Mouse (Mus musculus): Measurements from ENCODE around the gene Hal. TPM values are rescaled to one million over a fixed set of nuclear protein-coding genes. Genes with fewer than 3 reads are reported as not detected.
A peak's percentile ranks its signal among the peaks of the same experiment; 100 is the strongest.

Gene Hal
- polyA plus RNA-seq, 1 experiment from 2014 or later = not detected

DNA sequence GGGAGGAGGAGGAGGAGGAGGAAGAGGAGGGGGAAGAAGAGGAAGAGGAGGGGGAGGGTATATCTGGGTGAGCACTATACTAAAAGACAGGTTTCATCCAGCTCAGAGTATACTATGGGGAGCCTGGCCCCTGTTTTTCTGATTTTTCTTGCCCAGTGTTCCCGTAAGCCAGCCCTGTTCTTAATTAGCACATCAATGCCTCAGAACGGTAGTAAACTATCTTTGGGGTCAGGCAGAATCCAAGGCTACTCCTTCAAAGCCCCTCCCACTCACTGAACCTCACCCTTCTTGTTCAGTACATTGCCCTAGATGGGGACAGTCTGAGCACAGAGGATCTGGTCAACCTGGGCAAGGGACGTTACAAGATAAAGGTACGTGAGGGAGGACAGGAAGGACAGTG, 1.9 kb downstream of the Hal start:
- no peak for DNase-seq (ENCODE audit: low spot score)
- Histone ChIP-seq H3K36me3 (replicated peaks; ENCODE audit: control insufficient read depth, insufficient read depth, low read depth, low read length) (no peaks in the 10 kb centered on the region), H3K9me3 (replicated peaks; ENCODE audit: control insufficient read depth, low read length) (no peaks in the 10 kb centered on the region), H3K4me2 (ENCODE audit: low read depth, low read length) (no peak overlapping the region), H3K27me3 (ENCODE audit: control insufficient read depth, insufficient read depth, low read length) (no peaks in the 10 kb centered on the region), H3K4me1 (ENCODE audit: control insufficient read depth, insufficient read depth, low read length) (no peaks in the 10 kb centered on the region), H3K9ac (replicated peaks; ENCODE audit: low read length) (no peak overlapping the region), H3K4me3 (ENCODE audit: low read depth, low read length) (no peak overlapping the region), H3K27ac (replicated peaks; ENCODE audit: low read depth, low read length) (no peak overlapping the region)
- WGBS = 46% methylated on average over 4 of the region's 4 CpGs
- no peak for ATAC-seq (replicated peaks; ENCODE audit: insufficient number of reproducible peaks, low FRiP score, low TSS enrichment, low read depth)

GRCm38 (mm10) chr10:93500864-93501263, 12.3 kb downstream of the Hal start:
- no peaks in the 10 kb centered on the region for H3K27me3 ChIP-seq (ENCODE audit: control insufficient read depth, insufficient read depth, low read length)
- no peak overlapping the region for H3K4me3 ChIP-seq (ENCODE audit: low read depth, low read length)
- no peak overlapping the region for H3K9ac ChIP-seq (replicated peaks; ENCODE audit: low read length)
- ATAC-seq (replicated peaks; ENCODE audit: insufficient number of reproducible peaks, low FRiP score, low TSS enrichment, low read depth) = no peak
- H3K36me3 ChIP-seq (replicated peaks; ENCODE audit: control insufficient read depth, insufficient read depth, low read depth, low read length) = no peaks in the 10 kb centered on the region
- no peak overlapping the region for H3K27ac ChIP-seq (replicated peaks; ENCODE audit: low read depth, low read length)
- no peaks in the 10 kb centered on the region for H3K4me1 ChIP-seq (ENCODE audit: control insufficient read depth, insufficient read depth, low read length)
- DNase-seq (ENCODE audit: low spot score) = peak; percentile 50
- no peaks in the 10 kb centered on the region for H3K9me3 ChIP-seq (replicated peaks; ENCODE audit: control insufficient read depth, low read length)
- H3K4me2 ChIP-seq (ENCODE audit: low read depth, low read length) = no peak overlapping the region
- WGBS = 26% methylated on average over 10 of the region's 10 CpGs

GRCm38 (mm10) chr10:93501346-93501745, 12.8 kb downstream of the Hal start:
- ATAC-seq (replicated peaks; ENCODE audit: insufficient number of reproducible peaks, low FRiP score, low TSS enrichment, low read depth) (no peak), DNase-seq (ENCODE audit: low spot score) (no peak)
- no peaks in the 10 kb centered on the region for H3K4me1 ChIP-seq (ENCODE audit: control insufficient read depth, insufficient read depth, low read length)
- H3K27me3 ChIP-seq (ENCODE audit: control insufficient read depth, insufficient read depth, low read length) = no peaks in the 10 kb centered on the region
- no peak overlapping the region for H3K27ac ChIP-seq (replicated peaks; ENCODE audit: low read depth, low read length)
- no peak overlapping the region for H3K4me3 ChIP-seq (ENCODE audit: low read depth, low read length)
- no peak overlapping the region for H3K4me2 ChIP-seq (ENCODE audit: low read depth, low read length)
- WGBS = 68% methylated on average over 10 of the region's 10 CpGs
- no peak overlapping the region for H3K9ac ChIP-seq (replicated peaks; ENCODE audit: low read length)
- H3K9me3 ChIP-seq (replicated peaks; ENCODE audit: control insufficient read depth, low read length) = no peaks in the 10 kb centered on the region
- no peaks in the 10 kb centered on the region for H3K36me3 ChIP-seq (replicated peaks; ENCODE audit: control insufficient read depth, insufficient read depth, low read depth, low read length)

GRCm38 (mm10) chr10:93508383-93508970, 19.9 kb downstream of the Hal start:
- Histone ChIP-seq H3K27ac (replicated peaks; ENCODE audit: low read depth, low read length) (no peak overlapping the region), H3K9ac (replicated peaks; ENCODE audit: low read length) (no peak overlapping the region), H3K4me3 (ENCODE audit: low read depth, low read length) (no peak overlapping the region), H3K4me1 (ENCODE audit: control insufficient read depth, insufficient read depth, low read length) (no peaks in the 10 kb centered on the region), H3K27me3 (ENCODE audit: control insufficient read depth, insufficient read depth, low read length) (no peaks in the 10 kb centered on the region), H3K9me3 (replicated peaks; ENCODE audit: control insufficient read depth, low read length) (no peaks in the 10 kb centered on the region), H3K36me3 (replicated peaks; ENCODE audit: control insufficient read depth, insufficient read depth, low read depth, low read length) (no peaks in the 10 kb centered on the region), H3K4me2 (ENCODE audit: low read depth, low read length) (no peak overlapping the region)
- ATAC-seq (replicated peaks; ENCODE audit: insufficient number of reproducible peaks, low FRiP score, low TSS enrichment, low read depth) = no peak
- no peak for DNase-seq (ENCODE audit: low spot score)
- WGBS = 74% methylated on average over 7 of the region's 7 CpGs

GRCm38 (mm10) chr10:93509532-93510153, 21.1 kb downstream of the Hal start:
- DNase-seq (ENCODE audit: low spot score) (no peak), ATAC-seq (replicated peaks; ENCODE audit: insufficient number of reproducible peaks, low FRiP score, low TSS enrichment, low read depth) (no peak)
- no peak overlapping the region for H3K27ac ChIP-seq (replicated peaks; ENCODE audit: low read depth, low read length)

DNA sequence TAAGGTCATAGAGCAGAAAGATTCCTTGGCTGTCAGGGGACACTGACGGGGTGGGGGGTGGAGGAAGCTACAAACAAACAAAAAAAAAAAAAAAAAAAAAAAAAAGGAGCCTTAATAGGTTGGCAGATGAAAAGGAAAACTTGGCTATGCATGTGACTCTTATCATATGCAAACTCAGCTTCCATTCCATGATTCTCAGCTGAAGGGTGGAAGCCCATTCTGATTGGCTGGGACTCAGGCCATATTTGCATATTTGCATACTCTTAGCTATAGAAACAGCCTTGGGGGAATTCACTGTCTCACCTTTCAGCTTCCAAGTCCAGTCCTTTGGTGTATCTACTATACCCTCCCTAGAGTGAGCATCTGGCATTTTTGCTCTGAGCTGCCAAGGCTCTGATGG, 26.9 kb downstream of the Hal start:
- H3K4me3 ChIP-seq (ENCODE audit: low read depth, low read length) = no peak overlapping the region
- ATAC-seq (replicated peaks; ENCODE audit: insufficient number of reproducible peaks, low FRiP score, low TSS enrichment, low read depth) (no peak), DNase-seq (ENCODE audit: low spot score) (no peak)
- H3K27ac ChIP-seq (replicated peaks; ENCODE audit: low read depth, low read length) = no peak overlapping the region
- H3K9me3 ChIP-seq (replicated peaks; ENCODE audit: control insufficient read depth, low read length) = no peaks in the 10 kb centered on the region
- no peaks in the 10 kb centered on the region for H3K36me3 ChIP-seq (replicated peaks; ENCODE audit: control insufficient read depth, insufficient read depth, low read depth, low read length)
- H3K4me2 ChIP-seq (ENCODE audit: low read depth, low read length) = no peak overlapping the region
- no peaks in the 10 kb centered on the region for H3K4me1 ChIP-seq (ENCODE audit: control insufficient read depth, insufficient read depth, low read length)
- 40% methylated on average over 1 of the region's 1 CpGs for WGBS
- no peak overlapping the region for H3K9ac ChIP-seq (replicated peaks; ENCODE audit: low read length)
- H3K27me3 ChIP-seq (ENCODE audit: control insufficient read depth, insufficient read depth, low read length) = no peaks in the 10 kb centered on the region

More at GRCm38 (mm10) chr10:93509532-93510153, 21.1 kb downstream of the Hal start:
- Histone ChIP-seq H3K4me2 (ENCODE audit: low read depth, low read length) (no peak overlapping the region), H3K4me1 (ENCODE audit: control insufficient read depth, insufficient read depth, low read length) (no peaks in the 10 kb centered on the region), H3K36me3 (replicated peaks; ENCODE audit: control insufficient read depth, insufficient read depth, low read depth, low read length) (no peaks in the 10 kb centered on the region), H3K9ac (replicated peaks; ENCODE audit: low read length) (no peak overlapping the region), H3K4me3 (ENCODE audit: low read depth, low read length) (no peak overlapping the region), H3K27me3 (ENCODE audit: control insufficient read depth, insufficient read depth, low read length) (no peaks in the 10 kb centered on the region), H3K9me3 (replicated peaks; ENCODE audit: control insufficient read depth, low read length) (no peaks in the 10 kb centered on the region)
- WGBS = 84% methylated on average over 15 of the region's 15 CpGs

- no peak for DNase-seq (ENCODE audit: low spot score)
- Histone ChIP-seq H3K4me3 (ENCODE audit: low read depth, low read length) (no peak overlapping the region), H3K9me3 (replicated peaks; ENCODE audit: control insufficient read depth, low read length) (no peaks in the 10 kb centered on the region), H3K27me3 (ENCODE audit: control insufficient read depth, insufficient read depth, low read length) (no peaks in the 10 kb centered on the region), H3K9ac (replicated peaks; ENCODE audit: low read length) (no peak overlapping the region), H3K4me1 (ENCODE audit: control insufficient read depth, insufficient read depth, low read length) (no peaks in the 10 kb centered on the region), H3K4me2 (ENCODE audit: low read depth, low read length) (no peak overlapping the region), H3K36me3 (replicated peaks; ENCODE audit: control insufficient read depth, insufficient read depth, low read depth, low read length) (no peaks in the 10 kb centered on the region), H3K27ac (replicated peaks; ENCODE audit: low read depth, low read length) (no peak overlapping the region)
- WGBS = 87% methylated on average over 12 of the region's 12 CpGs
- no peak for ATAC-seq (replicated peaks; ENCODE audit: insufficient number of reproducible peaks, low FRiP score, low TSS enrichment, low read depth)
Measured at GRCm38 (mm10) chr10:93515927-93516326, 27.4 kb downstream of the Hal start.

DNA sequence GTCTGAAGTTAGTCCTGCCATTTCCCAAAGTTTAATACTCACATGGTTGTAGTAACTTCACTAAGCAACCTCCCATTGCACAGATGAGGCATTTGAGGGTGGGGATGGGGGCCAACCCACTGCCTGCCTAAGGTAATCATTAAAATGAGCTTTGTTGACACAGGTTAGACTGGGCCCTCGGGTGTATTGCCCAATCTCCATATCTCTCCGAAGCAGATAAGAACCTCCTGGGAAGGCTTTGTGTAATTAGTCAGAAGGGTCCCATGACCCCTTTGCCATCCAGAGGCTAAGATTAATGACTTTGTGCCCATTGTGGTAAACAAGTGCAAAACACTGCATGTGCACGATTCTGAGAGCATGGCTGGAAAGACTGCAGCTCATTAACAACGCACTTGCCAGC, 29.2 kb downstream of the Hal start:
- Histone ChIP-seq H3K27me3 (ENCODE audit: control insufficient read depth, insufficient read depth, low read length) (no peaks in the 10 kb centered on the region), H3K4me2 (ENCODE audit: low read depth, low read length) (no peak overlapping the region), H3K9me3 (replicated peaks; ENCODE audit: control insufficient read depth, low read length) (no peaks in the 10 kb centered on the region), H3K4me3 (ENCODE audit: low read depth, low read length) (no peak overlapping the region), H3K36me3 (replicated peaks; ENCODE audit: control insufficient read depth, insufficient read depth, low read depth, low read length) (no peaks in the 10 kb centered on the region), H3K27ac (replicated peaks; ENCODE audit: low read depth, low read length) (no peak overlapping the region), H3K9ac (replicated peaks; ENCODE audit: low read length) (no peak overlapping the region), H3K4me1 (ENCODE audit: control insufficient read depth, insufficient read depth, low read length) (no peaks in the 10 kb centered on the region)
- no peak for ATAC-seq (replicated peaks; ENCODE audit: insufficient number of reproducible peaks, low FRiP score, low TSS enrichment, low read depth)
- 69% methylated on average over 4 of the region's 4 CpGs for WGBS
- no peak for DNase-seq (ENCODE audit: low spot score)
